Mouse (Mus musculus) embryonic stem cell, embryonic (primary cell): ENCODE measurements around the gene Gm38392.

Experiments
- CTCF ChIA-PET, 4 experiments: fragments of 300-600 bp in 2 of 4; fragments of 350-600 bp in 2 of 4; sonication (Branson Sonifier 250); formaldehyde crosslinking; loops; one replicate each; lab custom pipeline; 2022; ENCODE audit warnings: inconsistent platforms in 2 of 4; lab: Charles Lee
- POLR2A ChIA-PET, 4 experiments: fragments of 300-600 bp in 2 of 4; fragments of 350-600 bp in 2 of 4; sonication (Branson Sonifier 250); formaldehyde crosslinking; loops; one replicate each; lab custom pipeline; 2022; ENCODE audit warnings: antibody characterized with exemption in 4 of 4, inconsistent platforms in 1 of 4; lab: Charles Lee

Gm38392 gene

DNA sequence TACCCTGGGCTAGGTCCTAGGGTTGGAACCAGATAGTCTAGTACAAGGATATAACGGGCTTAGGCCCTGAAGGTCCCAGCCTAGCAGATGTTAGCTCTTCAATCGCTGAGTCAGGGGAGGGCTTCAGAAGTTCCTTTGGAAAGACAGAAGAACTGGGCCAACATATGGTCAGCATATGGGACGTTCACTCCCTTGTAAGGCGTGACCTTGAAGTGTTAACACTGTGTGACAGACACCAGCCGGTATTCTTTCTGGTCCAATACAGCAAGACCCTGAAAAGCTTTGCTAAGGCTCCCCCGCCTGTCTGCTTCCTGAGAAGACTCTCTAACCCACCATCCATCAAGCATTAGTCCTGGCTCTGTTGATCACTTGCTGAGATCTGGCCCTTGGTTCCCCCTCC is 31.1 kb downstream of the Gm38392 start:
- POLR2A ChIA-PET, result interaction anchor here in 3 of 4 experiments (0.6 to 2.0 kb wide), 6 partner anchors 9 to 79 kb away, joined by 3 to 8 read pairs (median 4); partner anchors contain the start of genes Smg5 (in 1 of the 3) and Tmem79 (in 1 of the 3)

GRCm38 (mm10) chr3:88254268-88254926 is 32.6 kb downstream of the Gm38392 start, which contains the start of gene Rhbg:
Rhbg (minus strand) TSS chr3:88254709.
- POLR2A ChIA-PET, result interaction anchor here in 3 of 4 experiments (0.6 to 2.7 kb wide), 11 partner anchors 10 to 81 kb away, joined by 3 to 10 read pairs (median 3); partner anchors contain the start of genes Cct3 (in 1 of the 3), Smg5 (in 1 of the 3), Tmem79 (in 1 of the 3) and Tsacc (in 1 of the 3)
- CTCF ChIA-PET, result interaction anchor here (0.6 to 4.2 kb wide), 12 partner anchors 8 to 510 kb away, joined by 3 to 38 read pairs (median 4); no protein-coding TSS in a partner anchor

More for the DNA sequence above, 31.1 kb downstream of the Gm38392 start:
- CTCF ChIA-PET, result interaction anchor here in 1 of 4 experiments (4.2 kb wide), 1 partner anchor 13 kb away, joined by 38 read pairs; no protein-coding TSS in a partner anchor

- CTCF ChIA-PET, result interaction anchor here (1.9 to 4.2 kb wide), 4 partner anchors 9 to 10 kb away, joined by 5 to 38 read pairs (median 8); no protein-coding TSS in a partner anchor
- POLR2A ChIA-PET, result interaction anchor here in 2 of 4 experiments (1.5 to 2.7 kb wide), 2 partner anchors 29 to 36 kb away, joined by 4 to 10 read pairs; no protein-coding TSS in a partner anchor
Measured at GRCm38 (mm10) chr3:88252739-88253138, 34.3 kb downstream of the Gm38392 start.

DNA sequence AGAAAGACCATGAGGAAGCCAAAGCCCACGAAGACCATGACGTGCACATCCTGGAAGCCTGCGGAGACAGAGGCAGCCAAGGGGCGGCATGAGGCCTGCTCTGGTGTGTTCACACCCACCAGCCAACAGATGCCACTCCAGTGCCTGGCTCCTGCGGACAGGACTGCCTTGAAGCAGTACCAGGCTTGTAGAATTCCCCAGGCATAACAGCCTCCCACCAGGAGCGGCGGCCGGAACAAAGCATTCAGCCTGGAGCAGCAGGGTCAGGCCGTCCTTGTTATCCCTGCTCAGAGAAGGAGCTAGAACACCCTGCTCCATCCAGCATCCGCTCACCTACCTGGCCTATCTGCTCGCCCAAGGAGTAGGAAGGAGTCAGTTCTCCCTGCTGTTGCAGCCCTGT is 38.6 kb downstream of the Gm38392 start:
- POLR2A ChIA-PET, result interaction anchor here in 3 of 4 experiments (0.6 to 3.6 kb wide), 9 partner anchors 13 to 278 kb away, joined by 3 to 22 read pairs (median 3); partner anchors contain the start of genes Nes (in 1 of the 3), Smg5 (in 1 of the 3) and Tmem79 (in 1 of the 3)
- CTCF ChIA-PET, result interaction anchor here in 3 of 4 experiments (0.7 to 2.0 kb wide), 3 partner anchors 13 to 91 kb away, joined by 4 to 5 read pairs (median 5); no protein-coding TSS in a partner anchor

DNA sequence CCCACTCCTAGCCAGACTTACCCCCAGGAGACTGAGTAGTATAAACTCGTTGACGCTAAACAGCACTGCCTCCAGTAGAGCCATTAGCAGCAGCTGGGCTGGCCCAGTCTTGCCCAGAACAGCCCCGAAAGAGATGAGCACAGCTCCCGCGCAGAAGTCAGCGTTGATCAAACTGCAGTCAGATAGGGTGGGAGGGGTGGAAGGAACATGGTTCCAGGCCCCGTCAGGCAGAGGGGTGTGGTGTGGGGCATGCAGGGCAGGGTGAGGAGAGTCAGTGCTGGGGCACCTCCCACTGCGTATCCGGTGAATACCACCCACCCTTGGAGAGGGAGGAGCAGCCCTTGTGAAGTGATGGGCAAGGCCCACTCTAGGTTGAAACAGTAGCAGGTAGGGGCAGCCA is 39.3 kb downstream of the Gm38392 start:
- ChIA-PET POLR2A (interaction anchor here in 3 of 4 experiments (0.7 to 3.6 kb wide), 20 partner anchors 8 to 277 kb away, joined by 3 to 22 read pairs (median 3); partner anchors contain the start of genes Cct3 (in 1 of the 3), Glmp (in 1 of the 3), Nes (in 1 of the 3) and Smg5 (in 1 of the 3)), CTCF (interaction anchor here (0.5 to 2.7 kb wide), 13 partner anchors 10 to 219 kb away, joined by 3 to 15 read pairs (median 5); no protein-coding TSS in a partner anchor)

DNA sequence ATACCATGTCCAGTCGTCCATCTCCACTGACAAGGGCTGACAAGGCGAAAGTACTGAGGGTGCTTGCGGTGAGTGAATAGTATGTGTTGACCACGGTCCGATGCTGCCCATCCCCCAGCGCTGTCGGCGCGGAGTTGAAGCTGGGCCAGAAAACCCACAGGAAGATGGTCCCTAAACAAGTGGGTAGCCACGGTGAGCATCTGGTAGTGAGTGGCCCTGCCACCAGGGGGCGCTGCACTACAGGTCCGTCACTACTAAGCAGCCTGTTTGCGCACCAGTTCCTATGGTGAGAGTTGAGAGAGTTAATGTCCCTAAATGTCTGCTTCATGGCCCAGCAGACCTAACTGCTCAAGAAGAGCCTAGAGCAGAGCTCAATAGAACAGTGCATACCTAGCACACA is 41.2 kb downstream of the Gm38392 start:
- CTCF ChIA-PET, result interaction anchor here (0.5 to 2.7 kb wide), 27 partner anchors 9 to 1132 kb away, joined by 3 to 15 read pairs (median 4); partner anchors contain the start of genes Iqgap3 (in 1 of the 4) and Rhbg (in 1 of the 4)
- POLR2A ChIA-PET, result interaction anchor here in 2 of 4 experiments (0.8 to 3.6 kb wide), 12 partner anchors 10 to 164 kb away, joined by 3 to 22 read pairs (median 4); partner anchors contain the start of genes Cct3 (in 1 of the 2), Smg5 (in 1 of the 2), Tmem79 (in 1 of the 2) and Tsacc (in 1 of the 2)

DNA sequence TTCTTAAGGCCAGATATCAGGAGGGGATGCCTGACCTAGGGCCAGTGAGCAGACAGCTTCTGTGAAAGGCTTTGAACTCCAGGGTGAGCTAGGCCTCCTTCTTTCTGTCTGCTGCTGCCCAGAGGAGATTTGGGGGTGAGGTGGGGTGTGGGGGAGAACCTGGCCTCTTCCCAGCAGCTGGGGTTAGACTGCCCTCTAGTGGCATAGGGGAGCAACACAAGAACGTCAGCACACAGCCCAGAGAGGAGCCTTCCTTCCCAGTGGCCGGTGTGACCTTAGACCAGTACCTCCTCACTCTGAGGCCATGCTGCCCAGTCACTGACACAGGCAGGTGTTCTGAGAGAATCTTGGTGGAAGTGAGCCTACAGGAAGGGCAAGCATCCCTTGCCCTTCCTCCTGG is 42.9 kb downstream of the Gm38392 start:
- ChIA-PET POLR2A (interaction anchor here in 2 of 4 experiments (0.9 to 2.2 kb wide), 3 partner anchors 13 to 53 kb away, joined by 4 to 10 read pairs (median 6); partner anchors contain the start of genes Cct3 (in 1 of the 2) and Tsacc (in 1 of the 2)), CTCF (interaction anchor here (0.5 to 4.2 kb wide), 33 partner anchors 9 to 312 kb away, joined by 3 to 85 read pairs (median 4); partner anchors contain the start of genes Rhbg (in 3 of the 4), Mef2d (in 1 of the 4), Slc25a44 (in 1 of the 4) and Smg5 (in 1 of the 4))

DNA sequence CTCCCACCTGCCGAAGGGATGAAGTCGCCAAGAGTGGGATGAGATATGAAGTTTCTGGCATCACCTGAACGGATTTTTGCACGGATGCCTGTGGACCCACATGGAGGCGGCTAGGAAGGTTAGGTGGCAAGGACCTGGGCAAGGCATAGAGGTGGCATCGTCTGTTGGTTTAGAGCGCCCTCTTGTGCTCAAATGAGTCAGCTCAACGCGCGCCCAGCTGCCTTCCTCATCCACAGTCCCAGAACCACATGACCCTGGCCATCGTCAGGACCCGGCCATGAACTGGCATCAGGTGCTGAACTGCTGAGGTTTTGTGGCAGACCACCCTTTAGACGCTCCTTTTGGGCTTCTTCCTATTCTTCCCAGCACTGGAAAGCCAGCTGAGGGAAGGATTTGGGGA is 44.5 kb downstream of the Gm38392 start:
- CTCF ChIA-PET, result interaction anchor here (0.5 to 4.2 kb wide), 85 partner anchors 9 to 1135 kb away, joined by 3 to 85 read pairs (median 5); partner anchors contain the start of genes Rhbg (in 4 of the 4), Bcan (in 1 of the 4), Cct3 (in 1 of the 4) and Gm38392 (in 1 of the 4)
- POLR2A ChIA-PET, result interaction anchor here in 3 of 4 experiments (0.5 to 2.2 kb wide), 22 partner anchors 11 to 273 kb away, joined by 3 to 16 read pairs (median 4); partner anchors contain the start of genes Cct3 (in 1 of the 3), Iqgap3 (in 1 of the 3), Nes (in 1 of the 3) and Pmf1 (in 1 of the 3)

DNA sequence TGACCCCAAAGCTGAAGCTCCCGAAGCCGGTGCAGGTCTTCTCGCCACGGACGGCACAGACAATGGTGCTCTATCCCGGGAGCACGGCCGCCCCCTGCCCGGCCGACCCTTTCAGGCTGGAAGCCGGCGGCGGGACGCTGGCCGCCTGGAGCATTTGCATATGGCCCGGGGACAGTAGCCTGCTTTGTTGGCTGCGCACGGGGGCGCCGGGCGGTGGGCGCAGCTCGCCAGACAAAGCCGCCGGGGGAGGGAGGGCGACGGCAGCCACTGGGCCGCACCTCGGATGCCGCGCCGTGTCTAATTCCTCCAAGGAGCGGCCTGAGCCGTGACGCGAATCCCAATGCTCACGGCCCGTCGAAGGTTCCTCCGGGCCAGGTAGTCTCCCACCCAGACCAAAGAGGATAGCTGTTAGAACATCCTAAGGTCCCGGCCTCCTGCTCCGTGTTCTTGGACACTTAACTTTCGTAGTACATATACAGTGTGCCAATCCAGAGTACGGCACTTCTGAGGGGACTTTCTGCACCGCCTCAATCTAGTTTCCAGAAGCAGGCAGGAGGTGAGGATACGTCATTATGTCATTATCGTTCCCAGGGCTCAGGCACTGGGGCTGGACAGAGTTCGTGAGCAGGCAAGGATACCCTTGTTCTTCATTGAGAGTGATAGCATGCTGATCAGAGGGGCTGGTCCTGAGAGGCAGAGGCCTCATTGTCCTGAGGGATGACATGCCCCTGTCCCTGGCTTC is 45.8 kb downstream of the Gm38392 start:
- CTCF ChIA-PET, result interaction anchor here (0.6 to 4.2 kb wide), 19 partner anchors 8 to 242 kb away, joined by 3 to 85 read pairs (median 6); partner anchors contain the start of gene Rhbg (in 2 of the 4)

GRCm38 (mm10) chr3:88239446-88239845 is 47.6 kb downstream of the Gm38392 start:
- POLR2A ChIA-PET, result interaction anchor here in 1 of 4 experiments (1.2 kb wide), 1 partner anchor 46 kb away, joined by 5 read pairs; no protein-coding TSS in a partner anchor
- CTCF ChIA-PET, result interaction anchor here (0.6 to 3.1 kb wide), 9 partner anchors 10 to 69 kb away, joined by 3 to 19 read pairs (median 3); no protein-coding TSS in a partner anchor

More for the DNA sequence above, 45.8 kb downstream of the Gm38392 start:
- POLR2A ChIA-PET, result interaction anchor here in 2 of 4 experiments (0.6 to 2.2 kb wide), 8 partner anchors 10 to 1631 kb away, joined by 3 to 16 read pairs (median 4); no protein-coding TSS in a partner anchor

GRCm38 (mm10) chr3:88238866-88239391 is 48.1 kb downstream of the Gm38392 start:
- ChIA-PET CTCF (interaction anchor here (0.6 to 3.1 kb wide), 14 partner anchors 9 to 1658 kb away, joined by 3 to 19 read pairs (median 6); partner anchors contain the start of gene Mef2d (in 1 of the 4)), POLR2A (interaction anchor here in 2 of 4 experiments (0.6 to 2.2 kb wide), 7 partner anchors 8 to 1719 kb away, joined by 3 to 6 read pairs (median 4); partner anchors contain the start of gene Iqgap3 (in 1 of the 2))

- ChIA-PET POLR2A (interaction anchor here in 3 of 4 experiments (0.6 to 2.2 kb wide), 18 partner anchors 9 to 293 kb away, joined by 3 to 9 read pairs (median 4); partner anchors contain the start of gene Iqgap3 (in 1 of the 3)), CTCF (interaction anchor here (0.5 to 3.1 kb wide), 58 partner anchors 8 to 293 kb away, joined by 3 to 19 read pairs (median 4); partner anchors contain the start of genes Cct3 (in 1 of the 4), Gpatch4 (in 1 of the 4), Mef2d (in 1 of the 4) and Rhbg (in 1 of the 4))
Measured at GRCm38 (mm10) chr3:88237556-88238194, 49.3 kb downstream of the Gm38392 start.

- ChIA-PET POLR2A (interaction anchor here in 2 of 4 experiments (0.6 to 2.2 kb wide), 12 partner anchors 14 to 294 kb away, joined by 3 to 9 read pairs (median 4); partner anchors contain the start of gene Iqgap3 (in 1 of the 2)), CTCF (interaction anchor here (0.5 to 3.1 kb wide), 50 partner anchors 8 to 293 kb away, joined by 3 to 19 read pairs (median 4); partner anchors contain the start of genes Cct3 (in 1 of the 4), Mef2d (in 1 of the 4), Rhbg (in 1 of the 4) and Tsacc (in 1 of the 4))
Measured at GRCm38 (mm10) chr3:88237161-88237555, 49.9 kb downstream of the Gm38392 start.

- POLR2A ChIA-PET, result interaction anchor here in 3 of 4 experiments (0.6 to 1.8 kb wide), 19 partner anchors 10 to 283 kb away, joined by 3 to 5 read pairs (median 3); partner anchors contain the start of genes Smg5 (in 2 of the 3) and Tmem79 (in 2 of the 3)
Measured at GRCm38 (mm10) chr3:88235616-88236015, 51.4 kb downstream of the Gm38392 start.

GRCm38 (mm10) chr3:88235216-88235615 is 51.8 kb downstream of the Gm38392 start:
- ChIA-PET POLR2A (interaction anchor here in 3 of 4 experiments (0.5 to 1.8 kb wide), 20 partner anchors 11 to 387 kb away, joined by 3 to 5 read pairs (median 3); partner anchors contain the start of genes Smg5 (in 2 of the 3) and Tmem79 (in 2 of the 3)), CTCF (interaction anchor here (0.6 to 6.8 kb wide), 43 partner anchors 8 to 249 kb away, joined by 3 to 43 read pairs (median 4); partner anchors contain the start of genes Iqgap3 (in 2 of the 4) and Rhbg (in 1 of the 4))

More at GRCm38 (mm10) chr3:88235616-88236015, 51.4 kb downstream of the Gm38392 start:
- CTCF ChIA-PET, result interaction anchor here (0.6 to 6.8 kb wide), 42 partner anchors 7 to 249 kb away, joined by 3 to 43 read pairs (median 4); partner anchors contain the start of genes Iqgap3 (in 2 of the 4) and Rhbg (in 1 of the 4)
